In the genomic region with DNA sequence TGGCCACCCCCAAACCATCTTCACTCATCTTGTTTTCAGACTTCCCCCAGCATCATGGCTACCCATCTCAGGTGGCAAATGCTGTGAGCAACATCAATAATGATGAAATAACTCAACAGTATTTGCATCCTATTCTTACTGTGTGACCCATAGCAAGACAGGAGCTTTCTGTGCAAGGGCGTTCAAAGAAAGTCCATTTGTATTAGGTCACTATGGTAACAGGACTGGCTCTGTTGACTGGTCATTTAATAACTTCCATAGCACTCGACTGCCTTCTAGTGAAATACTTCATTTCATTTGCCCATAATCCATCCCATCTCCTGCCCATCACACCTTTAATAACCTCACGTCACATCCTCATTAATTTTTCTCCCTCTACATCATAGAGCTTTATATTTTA, we compare ENCODE assay signal across 27 mouse cellular contexts.
A peak's percentile ranks its signal among the peaks of the same experiment; 100 is the strongest.
DNase-seq lines count a peak whose midpoint lies in the region; ATAC-seq and TF ChIP-seq lines count a peak whose summit lies in the region.
"Had no signal": no experiment of that assay in that cellular context is flagged by ENCODE, and none has a peak within 500 bp of the region (broad histone marks: within the 10 kb centered on the region; RNA-seq: fewer than 3 reads in every experiment).

No protein-coding gene starts in this region.

- DNase-seq in embryo, embryonic 10.5 days (ENCODE audit: low spot score) = peak; percentile 8
- no peak for DNase-seq in embryo, embryonic 11 days
- peak; percentile 3 for DNase-seq in NIH3T3 (ENCODE audit: low read depth)
- DNase-seq in hindlimb bud, embryonic 11.5 days (ENCODE audit: extremely low spot score, low read depth, low spot score) = peak; percentile 64
- no peak for DNase-seq in limb, embryonic 11.5 days (ENCODE audit: low spot score)
- no peak for DNase-seq in midbrain, postnatal 0 days (ENCODE audit: low spot score)
- DNase-seq in hindbrain, embryonic 11.5 days (ENCODE audit: low spot score) = no peak
- DNase-seq: adrenal gland, adult 2 months; adrenal gland, postnatal 10 days; adrenal gland, postnatal 25 days; B cell, adult 2 months; cerebellum, adult 11 months; cerebellum, adult 18-20 months; cerebellum, adult 8-10 months; cerebellum, adult 9-11 months; cerebellum, postnatal 14 days; cerebellum, postnatal 36 days had no signal

- ATAC-seq in limb, embryonic 11.5 days (ENCODE audit: insufficient number of reproducible peaks, low FRiP score, low TSS enrichment, low read depth) = peak; percentile 72; the same call in 1 of the 2 replicates
- ATAC-seq in midbrain, postnatal 0 days (ENCODE audit: low FRiP score) = no peak
- ATAC-seq in hindbrain, embryonic 11.5 days (ENCODE audit: low FRiP score) = no peak
- ATAC-seq: CD4-positive, CD25-positive, alpha-beta regulatory T cell, adult 4 months; forebrain, embryonic 14.5 days; forebrain, embryonic 16.5 days had no signal

- no peaks in the 10 kb centered on the region for H3K9me3 ChIP-seq in limb, embryonic 11.5 days (ENCODE audit: control insufficient read depth, low read length)
- H3K9me3 ChIP-seq in midbrain, postnatal 0 days (ENCODE audit: low read length) = no peaks in the 10 kb centered on the region
- H3K9me3 ChIP-seq in hindbrain, embryonic 11.5 days (ENCODE audit: control insufficient read depth, low read length) = no peaks in the 10 kb centered on the region
- H3K9me3 ChIP-seq: embryonic facial prominence, embryonic 13.5 days; embryonic facial prominence, embryonic 15.5 days had no signal

- no peaks in the 10 kb centered on the region for H3K27me3 ChIP-seq in limb, embryonic 11.5 days (ENCODE audit: control insufficient read depth, insufficient read depth, low read length)
- H3K27me3 ChIP-seq in midbrain, postnatal 0 days (ENCODE audit: insufficient read depth, low read length) = no peaks in the 10 kb centered on the region
- no peaks in the 10 kb centered on the region for H3K27me3 ChIP-seq in hindbrain, embryonic 11.5 days (ENCODE audit: control insufficient read depth, insufficient read depth, low read length)
- H3K27me3 ChIP-seq: CH12.LX; embryonic facial prominence, embryonic 13.5 days; embryonic facial prominence, embryonic 15.5 days; forebrain, embryonic 12.5 days had no signal

- H3K4me2 ChIP-seq in limb, embryonic 11.5 days (ENCODE audit: low read depth, severe bottlenecking) = no peak overlapping the region
- no peak overlapping the region for H3K4me2 ChIP-seq in midbrain, postnatal 0 days (ENCODE audit: low read depth, low read length, poor library complexity, severe bottlenecking)
- H3K4me2 ChIP-seq in hindbrain, embryonic 11.5 days (replicated peaks; ENCODE audit: low read depth, low read length) = no peak overlapping the region
- H3K4me2 ChIP-seq: embryonic facial prominence, embryonic 13.5 days; embryonic facial prominence, embryonic 15.5 days; forebrain, embryonic 12.5 days had no signal

- H3K4me3 ChIP-seq in limb, embryonic 11.5 days (ENCODE audit: low read depth, low read length) = no peak overlapping the region
- no peak overlapping the region for H3K4me3 ChIP-seq in midbrain, postnatal 0 days (ENCODE audit: low read depth, low read length)
- no peak overlapping the region for H3K4me3 ChIP-seq in hindbrain, embryonic 11.5 days (ENCODE audit: low read depth, low read length)
- H3K4me3 ChIP-seq: embryonic facial prominence, embryonic 13.5 days; embryonic facial prominence, embryonic 15.5 days; erythroblast, embryonic 14.5 days; forebrain, embryonic 10.5 days; forebrain, embryonic 12.5 days had no signal

- H3K36me3 ChIP-seq in limb, embryonic 11.5 days (ENCODE audit: control insufficient read depth, insufficient read depth, low read length) = no peaks in the 10 kb centered on the region
- H3K36me3 ChIP-seq in midbrain, postnatal 0 days (ENCODE audit: insufficient read depth, low read length) = no peaks in the 10 kb centered on the region
- no peaks in the 10 kb centered on the region for H3K36me3 ChIP-seq in hindbrain, embryonic 11.5 days (ENCODE audit: control insufficient read depth, insufficient read depth, low read length)
- H3K36me3 ChIP-seq: embryonic facial prominence, embryonic 13.5 days; embryonic facial prominence, embryonic 15.5 days; forebrain, embryonic 10.5 days; forebrain, embryonic 12.5 days; G1E had no signal

- H3K27ac ChIP-seq in limb, embryonic 11.5 days (replicated peaks; ENCODE audit: low read depth, low read length) = no peak overlapping the region
- H3K27ac ChIP-seq in midbrain, postnatal 0 days (ENCODE audit: low read depth, low read length) = no peak overlapping the region
- no peak overlapping the region for H3K27ac ChIP-seq in hindbrain, embryonic 11.5 days (ENCODE audit: low read depth, low read length)
- H3K27ac ChIP-seq: embryonic facial prominence, embryonic 13.5 days; embryonic facial prominence, embryonic 15.5 days; forebrain, embryonic 10.5 days; forebrain, embryonic 12.5 days had no signal

- no peak overlapping the region for H3K9ac ChIP-seq in limb, embryonic 11.5 days (ENCODE audit: low read length)
- no peak overlapping the region for H3K9ac ChIP-seq in midbrain, postnatal 0 days (replicated peaks; ENCODE audit: low read length, poor library complexity, severe bottlenecking)
- H3K9ac ChIP-seq in hindbrain, embryonic 11.5 days (ENCODE audit: low read depth, low read length) = no peak overlapping the region
- H3K9ac ChIP-seq: embryonic facial prominence, embryonic 13.5 days; embryonic facial prominence, embryonic 15.5 days; forebrain, embryonic 12.5 days had no signal

- no peak for TF ChIP-seq CTCF in midbrain, postnatal 0 days (IDR thresholded peaks at IDR 0.05)

- no peaks in the 10 kb centered on the region; the same call in 1 of the 2 replicates for H3K4me1 ChIP-seq in limb, embryonic 11.5 days (ENCODE audit: control insufficient read depth, insufficient read depth, low read length)
- no peaks in the 10 kb centered on the region for H3K4me1 ChIP-seq in midbrain, postnatal 0 days (ENCODE audit: insufficient read depth, low read length)
- H3K4me1 ChIP-seq in hindbrain, embryonic 11.5 days (replicated peaks; ENCODE audit: control insufficient read depth, insufficient read depth, low read length) = no peaks in the 10 kb centered on the region
- H3K4me1 ChIP-seq: embryonic facial prominence, embryonic 13.5 days; embryonic facial prominence, embryonic 15.5 days; forebrain, embryonic 10.5 days; forebrain, embryonic 12.5 days had no signal

- 30% methylated on average over 3 of the region's 3 CpGs for WGBS in limb, embryonic 11.5 days
- WGBS in midbrain, postnatal 0 days = 67% methylated on average over 3 of the region's 3 CpGs
- WGBS in hindbrain, embryonic 11.5 days = 80% methylated on average over 3 of the region's 3 CpGs

Comparison
In these comparisons a context has a peak if more than half of its experiments do, and no peak if none do; other contexts are left out.
1. DNase-seq: peak in embryo, embryonic 10.5 days (single experiment), NIH3T3 (single experiment) and hindlimb bud, embryonic 11.5 days (single experiment); none in embryo, embryonic 11 days (single experiment), limb, embryonic 11.5 days (single experiment), midbrain, postnatal 0 days (single experiment) and hindbrain, embryonic 11.5 days (single experiment).